In the genomic region with DNA sequence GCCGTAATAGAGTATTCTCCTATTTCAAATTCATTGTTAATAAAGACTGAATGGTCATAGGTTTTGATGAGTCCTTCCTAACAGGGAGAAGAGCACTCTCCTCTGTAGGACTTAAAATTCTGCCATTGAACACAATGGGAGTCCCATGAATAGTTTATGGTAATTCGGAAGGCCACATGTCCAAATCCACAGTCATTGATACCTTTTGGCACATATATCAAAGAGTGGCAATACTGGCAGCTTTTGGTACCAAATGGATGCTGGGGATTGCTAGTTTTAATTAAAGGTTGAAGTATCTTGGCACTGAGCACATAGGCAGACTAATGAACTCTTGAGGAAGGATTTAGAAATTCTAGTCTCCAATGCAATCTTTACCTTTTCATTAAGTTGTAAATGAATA, we compare ENCODE assay signal across 26 mouse cellular contexts.
DNase-seq lines count a peak whose midpoint lies in the region; ATAC-seq and TF ChIP-seq lines count a peak whose summit lies in the region.
"Had no signal": no experiment of that assay in that cellular context is flagged by ENCODE, and none has a peak within 500 bp of the region (broad histone marks: within the 10 kb centered on the region; RNA-seq: fewer than 3 reads in every experiment).

No protein-coding gene starts in this region.

- H3K27ac ChIP-seq in forebrain, embryonic 13.5 days = no peak overlapping the region
- no peak overlapping the region for H3K27ac ChIP-seq in forebrain, embryonic 11.5 days (ENCODE audit: low read depth, low read length)
- H3K27ac ChIP-seq in midbrain, postnatal 0 days (ENCODE audit: low read depth, low read length) = no peak overlapping the region
- no peak overlapping the region for H3K27ac ChIP-seq in midbrain, embryonic 15.5 days
- no peak overlapping the region for H3K27ac ChIP-seq in forebrain, embryonic 14.5 days (ENCODE audit: low read depth, low read length)
- H3K27ac ChIP-seq in forebrain, postnatal 0 days (ENCODE audit: low read depth, low read length) = no peak overlapping the region
- no peak overlapping the region for H3K27ac ChIP-seq in liver, postnatal 0 days (ENCODE audit: low read depth)
- H3K27ac ChIP-seq: embryonic facial prominence, embryonic 12.5 days; embryonic facial prominence, embryonic 15.5 days; heart, adult 2 months; heart, embryonic 10.5 days; heart, embryonic 13.5 days; hindbrain, embryonic 15.5 days; intestine, embryonic 15.5 days had no signal

- peaks cover 4% of the 10 kb centered on the region for H3K4me1 ChIP-seq in forebrain, embryonic 13.5 days
- no peaks in the 10 kb centered on the region for H3K4me1 ChIP-seq in forebrain, embryonic 11.5 days (replicated peaks; ENCODE audit: control insufficient read depth, insufficient read depth, low read length)
- no peaks in the 10 kb centered on the region for H3K4me1 ChIP-seq in midbrain, postnatal 0 days (ENCODE audit: insufficient read depth, low read length)
- H3K4me1 ChIP-seq in midbrain, embryonic 15.5 days = no peaks in the 10 kb centered on the region
- H3K4me1 ChIP-seq in forebrain, embryonic 14.5 days (ENCODE audit: control insufficient read depth, insufficient read depth, low read length) = 0 out of 2 replicates have a peak, but pooled peaks cover 2% of the 10 kb centered on the region
- H3K4me1 ChIP-seq in forebrain, postnatal 0 days (ENCODE audit: insufficient read depth) = no peaks in the 10 kb centered on the region
- no peaks in the 10 kb centered on the region for H3K4me1 ChIP-seq in liver, postnatal 0 days (ENCODE audit: insufficient read depth)
- H3K4me1 ChIP-seq: embryonic facial prominence, embryonic 12.5 days; embryonic facial prominence, embryonic 15.5 days; heart, embryonic 10.5 days; heart, embryonic 13.5 days; hindbrain, embryonic 15.5 days; intestine, embryonic 15.5 days had no signal

- no peak overlapping the region for H3K9ac ChIP-seq in forebrain, embryonic 13.5 days
- no peak overlapping the region for H3K9ac ChIP-seq in forebrain, embryonic 11.5 days (ENCODE audit: low read length)
- H3K9ac ChIP-seq in midbrain, postnatal 0 days (replicated peaks; ENCODE audit: low read length, poor library complexity, severe bottlenecking) = no peak overlapping the region
- H3K9ac ChIP-seq in midbrain, embryonic 15.5 days = no peak overlapping the region
- no peak overlapping the region for H3K9ac ChIP-seq in forebrain, embryonic 14.5 days (ENCODE audit: low read length)
- no peak overlapping the region for H3K9ac ChIP-seq in forebrain, postnatal 0 days
- no peak overlapping the region for H3K9ac ChIP-seq in liver, postnatal 0 days (replicated peaks)
- H3K9ac ChIP-seq: embryonic facial prominence, embryonic 12.5 days; embryonic facial prominence, embryonic 15.5 days; heart, embryonic 13.5 days; hindbrain, embryonic 15.5 days; intestine, embryonic 15.5 days had no signal

- no peaks in the 10 kb centered on the region for H3K36me3 ChIP-seq in forebrain, embryonic 13.5 days (ENCODE audit: poor library complexity, severe bottlenecking)
- H3K36me3 ChIP-seq in forebrain, embryonic 11.5 days (ENCODE audit: control insufficient read depth, insufficient read depth, low read length) = no peaks in the 10 kb centered on the region
- H3K36me3 ChIP-seq in midbrain, postnatal 0 days (ENCODE audit: insufficient read depth, low read length) = no peaks in the 10 kb centered on the region
- H3K36me3 ChIP-seq in midbrain, embryonic 15.5 days (replicated peaks) = no peaks in the 10 kb centered on the region
- H3K36me3 ChIP-seq in forebrain, embryonic 14.5 days (ENCODE audit: control insufficient read depth, insufficient read depth, low read length) = no peaks in the 10 kb centered on the region
- no peaks in the 10 kb centered on the region for H3K36me3 ChIP-seq in forebrain, postnatal 0 days (ENCODE audit: insufficient read depth)
- H3K36me3 ChIP-seq in liver, postnatal 0 days (replicated peaks; ENCODE audit: insufficient read depth, low read length) = no peaks in the 10 kb centered on the region
- H3K36me3 ChIP-seq: embryonic facial prominence, embryonic 12.5 days; embryonic facial prominence, embryonic 15.5 days; heart, embryonic 10.5 days; heart, embryonic 13.5 days; hindbrain, embryonic 15.5 days; intestine, embryonic 15.5 days had no signal

- TF ChIP-seq EP300 in liver, postnatal 0 days (IDR thresholded peaks at IDR 0.05; ENCODE audit: low read depth) = no peak

- DNase-seq in forebrain, embryonic 11.5 days (ENCODE audit: low spot score) = no peak
- DNase-seq in midbrain, postnatal 0 days (ENCODE audit: low spot score) = peak; percentile 24
- peak; percentile 84 for DNase-seq in forebrain, embryonic 14.5 days (ENCODE audit: low spot score)
- DNase-seq in forebrain, postnatal 0 days = peak; percentile 23
- no peak for DNase-seq in liver, postnatal 0 days
- DNase-seq in layer of hippocampus, postnatal 36 days = no peak
- DNase-seq: adrenal gland, adult 8-10 months; adrenal gland, postnatal 25 days; cerebellum, adult 11-12 months; cerebellum, adult 9-10 months; cerebellum, postnatal 25 days; gastrocnemius, postnatal 10 days; gastrocnemius, postnatal 36 days; heart, adult 2 months; heart, postnatal 14 days; heart, postnatal 4 days; kidney, adult 11 months had no signal

- H3K9me3 ChIP-seq in forebrain, embryonic 13.5 days (replicated peaks) = no peaks in the 10 kb centered on the region
- no peaks in the 10 kb centered on the region for H3K9me3 ChIP-seq in forebrain, embryonic 11.5 days (ENCODE audit: control insufficient read depth, low read length)
- 0 out of 2 replicates have a peak, but pooled peaks cover 3% of the 10 kb centered on the region for H3K9me3 ChIP-seq in midbrain, postnatal 0 days (ENCODE audit: low read length)
- no peaks in the 10 kb centered on the region for H3K9me3 ChIP-seq in midbrain, embryonic 15.5 days
- H3K9me3 ChIP-seq in forebrain, embryonic 14.5 days (replicated peaks; ENCODE audit: control insufficient read depth, low read length) = no peaks in the 10 kb centered on the region
- no peaks in the 10 kb centered on the region for H3K9me3 ChIP-seq in forebrain, postnatal 0 days (ENCODE audit: low read length)
- no peaks in the 10 kb centered on the region; the same call in 1 of the 2 replicates for H3K9me3 ChIP-seq in liver, postnatal 0 days (ENCODE audit: low read length)
- H3K9me3 ChIP-seq: embryonic facial prominence, embryonic 12.5 days; embryonic facial prominence, embryonic 15.5 days; heart, embryonic 10.5 days; heart, embryonic 13.5 days; hindbrain, embryonic 15.5 days; intestine, embryonic 15.5 days had no signal

- TF ChIP-seq CTCF in midbrain, postnatal 0 days (IDR thresholded peaks at IDR 0.05) = no peak
- TF ChIP-seq CTCF in forebrain, postnatal 0 days (IDR thresholded peaks at IDR 0.05; ENCODE audit: low read depth) = no peak
- TF ChIP-seq CTCF in liver, postnatal 0 days (IDR thresholded peaks at IDR 0.05; ENCODE audit: low read depth) = no peak

- 64% methylated on average over 2 of the region's 2 CpGs for WGBS in forebrain, embryonic 13.5 days
- 92% methylated on average over 2 of the region's 2 CpGs for WGBS in forebrain, embryonic 11.5 days
- WGBS in midbrain, postnatal 0 days = 88% methylated on average over 2 of the region's 2 CpGs
- WGBS in midbrain, embryonic 15.5 days = 74% methylated on average over 2 of the region's 2 CpGs
- WGBS in forebrain, embryonic 14.5 days = 49% methylated on average over 2 of the region's 2 CpGs
- WGBS in forebrain, postnatal 0 days = 45% methylated on average over 2 of the region's 2 CpGs
- WGBS in liver, postnatal 0 days (ENCODE audit: insufficient replicate concordance) = 86% methylated on average over 2 of the region's 2 CpGs

- ATAC-seq in forebrain, embryonic 13.5 days = peak; percentile 90
- no peak for ATAC-seq in forebrain, embryonic 11.5 days (replicated peaks; ENCODE audit: low FRiP score)
- ATAC-seq in midbrain, postnatal 0 days (ENCODE audit: low FRiP score) = no peak
- no peak for ATAC-seq in midbrain, embryonic 15.5 days (replicated peaks)
- peak; percentile 87 for ATAC-seq in forebrain, embryonic 14.5 days
- no peak for ATAC-seq in forebrain, postnatal 0 days
- no peak for ATAC-seq in liver, postnatal 0 days
- ATAC-seq: CD4-positive, CD25-positive, alpha-beta regulatory T cell, adult 4 months; intestine, embryonic 15.5 days had no signal

- no peaks in the 10 kb centered on the region for H3K27me3 ChIP-seq in forebrain, embryonic 13.5 days
- no peaks in the 10 kb centered on the region for H3K27me3 ChIP-seq in forebrain, embryonic 11.5 days (ENCODE audit: control insufficient read depth, insufficient read depth, low read length)
- H3K27me3 ChIP-seq in midbrain, postnatal 0 days (ENCODE audit: insufficient read depth, low read length) = no peaks in the 10 kb centered on the region
- H3K27me3 ChIP-seq in midbrain, embryonic 15.5 days (replicated peaks) = no peaks in the 10 kb centered on the region
- H3K27me3 ChIP-seq in forebrain, embryonic 14.5 days (replicated peaks; ENCODE audit: control insufficient read depth, insufficient read depth, low read length) = no peaks in the 10 kb centered on the region
- H3K27me3 ChIP-seq in forebrain, postnatal 0 days (ENCODE audit: insufficient read depth, low read length) = no peaks in the 10 kb centered on the region
- no peaks in the 10 kb centered on the region for H3K27me3 ChIP-seq in liver, postnatal 0 days (ENCODE audit: insufficient read depth, low read length)
- H3K27me3 ChIP-seq: embryonic facial prominence, embryonic 12.5 days; embryonic facial prominence, embryonic 15.5 days; heart, embryonic 13.5 days; hindbrain, embryonic 15.5 days; intestine, embryonic 15.5 days had no signal

- H3K4me3 ChIP-seq in forebrain, embryonic 13.5 days = no peak overlapping the region
- no peak overlapping the region for H3K4me3 ChIP-seq in forebrain, embryonic 11.5 days (ENCODE audit: low read depth, low read length)
- H3K4me3 ChIP-seq in midbrain, postnatal 0 days (ENCODE audit: low read depth, low read length) = no peak overlapping the region
- no peak overlapping the region for H3K4me3 ChIP-seq in midbrain, embryonic 15.5 days
- no peak overlapping the region for H3K4me3 ChIP-seq in forebrain, embryonic 14.5 days (ENCODE audit: low read depth, low read length)
- no peak overlapping the region for H3K4me3 ChIP-seq in forebrain, postnatal 0 days (ENCODE audit: low read depth, low read length)
- no peak overlapping the region for H3K4me3 ChIP-seq in liver, postnatal 0 days (ENCODE audit: low read depth, low read length)
- H3K4me3 ChIP-seq: embryonic facial prominence, embryonic 12.5 days; embryonic facial prominence, embryonic 15.5 days; heart, adult 2 months; heart, embryonic 10.5 days; heart, embryonic 13.5 days; hindbrain, embryonic 15.5 days; intestine, embryonic 15.5 days had no signal

- no peak overlapping the region for H3K4me2 ChIP-seq in forebrain, embryonic 13.5 days
- no peak overlapping the region for H3K4me2 ChIP-seq in forebrain, embryonic 11.5 days (ENCODE audit: low read depth, low read length, severe bottlenecking)
- no peak overlapping the region for H3K4me2 ChIP-seq in midbrain, postnatal 0 days (ENCODE audit: low read depth, low read length, poor library complexity, severe bottlenecking)
- H3K4me2 ChIP-seq in midbrain, embryonic 15.5 days = no peak overlapping the region
- no peak overlapping the region for H3K4me2 ChIP-seq in forebrain, embryonic 14.5 days (ENCODE audit: low read length)
- no peak overlapping the region for H3K4me2 ChIP-seq in forebrain, postnatal 0 days (ENCODE audit: low read depth)
- H3K4me2 ChIP-seq in liver, postnatal 0 days (ENCODE audit: low read depth, low read length) = no peak overlapping the region
- H3K4me2 ChIP-seq: embryonic facial prominence, embryonic 12.5 days; embryonic facial prominence, embryonic 15.5 days; heart, embryonic 13.5 days; hindbrain, embryonic 15.5 days; intestine, embryonic 15.5 days had no signal

Comparison
In these comparisons a context has a peak if more than half of its experiments do, and no peak if none do; other contexts are left out.
1. ATAC-seq: peak in forebrain, embryonic 13.5 days (single experiment) and forebrain, embryonic 14.5 days (single experiment); none in forebrain, embryonic 11.5 days (single experiment), midbrain, postnatal 0 days (single experiment), midbrain, embryonic 15.5 days (single experiment), forebrain, postnatal 0 days (single experiment) and liver, postnatal 0 days (single experiment).
2. DNase-seq: peak in midbrain, postnatal 0 days (single experiment), forebrain, embryonic 14.5 days (single experiment) and forebrain, postnatal 0 days (single experiment); none in forebrain, embryonic 11.5 days (single experiment), liver, postnatal 0 days (single experiment) and layer of hippocampus, postnatal 36 days (0 of 2).